Mouse (Mus musculus) frontal cortex, postnatal 36 days (tissue): ENCODE measurements around the gene Il5.

Experiments
- DNase-seq, 2 experiments: peaks; one replicate each; pipeline ENCODE4 v3.0.0; 2022; ENCODE audit warnings: low spot score in 2 of 2

Gene Il5

DNA sequence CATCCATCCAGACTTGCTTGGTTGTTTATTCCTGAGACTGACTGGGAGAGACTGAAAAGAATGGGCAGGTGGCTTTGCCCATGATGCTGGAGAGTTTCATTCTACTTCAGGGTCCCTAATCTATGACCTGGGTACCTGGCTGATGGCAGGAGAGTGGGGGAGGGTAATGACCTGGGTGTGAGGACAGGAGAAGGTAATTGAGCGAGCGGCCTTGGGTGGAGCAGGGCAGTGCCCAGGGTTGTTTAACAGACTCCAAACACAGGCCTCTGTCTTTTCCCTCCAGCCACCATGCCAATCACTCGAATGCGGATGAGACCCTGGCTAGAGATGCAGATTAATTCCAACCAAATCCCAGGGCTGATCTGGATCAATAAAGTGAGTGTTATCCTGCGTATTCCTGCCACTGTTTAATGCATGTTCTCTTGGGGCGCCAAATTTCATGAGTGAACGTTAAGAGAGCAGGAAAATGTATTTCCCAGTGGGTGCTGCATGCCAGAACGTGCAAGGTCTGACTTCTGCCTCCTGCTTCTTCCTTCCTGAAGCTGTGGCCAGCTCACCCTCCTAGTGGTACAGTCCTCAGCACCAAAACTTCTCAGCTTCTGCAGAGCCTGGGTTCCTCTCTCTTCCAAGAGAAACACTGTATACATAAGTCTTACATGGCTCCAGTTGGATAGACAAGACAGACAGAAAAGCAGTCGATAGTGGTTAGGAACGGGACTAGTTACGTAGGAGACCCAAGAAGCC lies 50.6 kb downstream of the Il5 start:
- no peak for DNase-seq

DNA sequence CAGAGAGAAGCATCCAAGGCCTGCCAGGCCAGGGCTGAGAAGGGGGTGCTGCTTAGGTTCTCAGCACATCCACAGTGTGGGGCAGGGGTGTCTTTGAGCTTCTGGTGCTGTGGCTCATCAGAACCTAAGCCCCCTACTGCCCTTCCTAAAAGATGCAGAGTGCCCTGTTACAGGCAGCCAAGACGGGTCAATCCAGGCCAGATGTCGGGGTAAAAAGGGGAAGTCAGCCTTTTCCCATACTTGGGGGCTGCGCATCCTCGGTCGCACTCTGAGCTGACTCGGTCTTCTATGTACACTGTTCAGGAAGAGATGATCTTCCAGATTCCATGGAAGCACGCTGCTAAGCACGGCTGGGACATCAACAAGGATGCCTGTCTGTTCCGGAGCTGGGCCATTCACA lies 51.9 kb downstream of the Il5 start:
- DNase-seq, result no peak

DNA sequence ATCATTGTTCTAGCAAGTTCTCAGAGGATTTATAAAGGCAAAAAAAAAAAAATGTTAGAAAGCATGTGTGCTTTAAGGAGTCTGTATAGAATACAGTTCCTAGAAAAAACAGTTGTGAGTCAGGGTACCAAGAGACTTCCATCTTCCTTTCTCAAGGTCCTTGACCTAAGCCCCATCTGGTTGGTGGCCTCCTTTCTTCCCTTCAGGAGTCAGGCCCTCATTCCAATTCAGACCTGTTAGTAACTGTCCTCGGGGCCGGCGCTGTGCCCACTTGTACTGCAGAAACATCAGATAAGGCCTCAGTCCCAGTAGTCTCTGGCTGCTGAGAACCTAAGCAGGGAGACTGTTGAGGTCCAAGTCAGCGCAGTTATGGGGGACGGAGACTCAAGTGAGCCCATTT lies 52.5 kb downstream of the Il5 start, which contains the start of gene Gm17334:
Gm17334 (minus strand) TSS at position 101 of the 400 bp plus-strand sequence.
- DNase-seq, result no peak

DNA sequence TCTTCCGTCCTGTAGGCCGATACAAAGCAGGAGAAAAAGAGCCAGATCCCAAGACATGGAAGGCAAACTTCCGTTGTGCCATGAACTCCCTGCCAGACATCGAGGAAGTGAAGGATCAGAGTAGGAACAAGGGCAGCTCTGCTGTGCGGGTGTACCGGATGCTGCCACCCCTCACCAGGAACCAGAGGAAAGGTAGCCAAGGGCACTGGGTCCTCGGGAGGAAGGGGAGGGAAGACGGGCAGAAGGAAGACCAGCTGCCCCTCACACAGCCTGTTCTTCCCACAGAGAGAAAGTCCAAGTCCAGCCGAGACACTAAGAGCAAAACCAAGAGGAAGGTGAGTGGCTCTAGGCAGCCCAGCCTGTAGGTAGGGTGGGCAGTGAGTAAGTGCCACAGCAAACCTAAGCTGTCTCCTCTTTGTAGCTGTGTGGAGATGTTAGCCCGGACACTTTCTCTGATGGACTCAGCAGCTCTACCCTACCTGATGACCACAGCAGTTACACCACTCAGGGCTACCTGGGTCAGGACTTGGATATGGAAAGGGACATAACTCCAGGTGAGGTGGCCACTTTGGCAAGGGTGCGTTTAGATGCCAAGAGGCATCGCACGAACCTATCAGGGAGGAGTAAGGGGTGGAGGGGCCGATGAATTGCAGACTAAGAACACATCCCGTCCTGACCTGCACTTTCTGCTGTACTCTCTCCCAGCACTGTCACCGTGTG lies 53.2 kb downstream of the Il5 start:
- DNase-seq, result no peak
